Mouse (Mus musculus): Measurements from ENCODE around the gene Proser3. TPM values are rescaled to one million over a fixed set of nuclear protein-coding genes. Genes with fewer than 3 reads are reported as not detected.
A peak's percentile ranks its signal among the peaks of the same experiment; 100 is the strongest.

Gene Proser3
- polyA plus RNA-seq, 1 experiment from 2014 or later: 5.6 TPM

DNA sequence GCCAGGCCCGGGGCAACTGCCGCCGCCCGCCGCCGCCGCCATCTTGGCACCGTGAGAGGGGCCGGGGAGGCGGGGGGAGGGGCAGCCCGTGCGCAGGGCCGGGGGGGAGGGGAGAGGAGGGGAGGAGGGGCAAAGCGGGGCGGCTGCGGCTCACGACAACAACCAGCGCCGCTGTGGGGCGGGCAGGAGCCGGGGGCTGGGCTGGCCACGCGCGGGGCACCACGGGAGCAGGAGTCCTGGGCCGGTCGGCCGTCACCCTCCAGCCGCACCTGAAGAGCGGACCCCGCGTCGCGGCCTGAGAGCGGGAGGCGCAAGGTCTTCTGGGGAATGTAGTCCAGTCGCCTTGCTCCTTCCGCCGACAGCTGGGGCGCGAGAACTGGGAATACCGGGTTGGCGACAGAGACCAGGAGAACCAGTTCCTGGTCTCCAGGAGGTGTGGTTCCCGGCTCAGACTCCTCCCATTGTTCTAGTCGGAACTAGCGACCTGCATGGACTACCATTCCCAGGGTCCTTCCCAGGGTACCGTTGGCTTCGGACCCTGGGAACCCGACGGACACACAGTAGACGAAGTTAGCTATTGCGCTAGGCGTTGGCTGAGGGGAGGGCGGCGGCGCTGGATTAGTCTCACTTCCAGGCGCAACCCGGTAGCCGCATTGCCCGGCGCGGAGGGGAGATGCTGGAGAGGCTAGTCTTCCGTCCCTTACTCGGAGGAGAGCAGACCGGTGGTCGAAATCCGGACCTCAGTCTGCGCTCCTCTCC is 36.8 kb upstream of the Proser3 start, which contains the start of gene Kmt2b:
TSS of gene Kmt2b (minus strand) at position 51 of the 759 bp plus-strand sequence.
- H3K27ac ChIP-seq: peak within 1 kb of the TSS; percentile 65
- peaks cover 25% of the 10 kb centered on the region for H3K36me3 ChIP-seq (ENCODE audit: inconsistent target)
- H3K79me2 ChIP-seq (ENCODE audit: inconsistent target): peaks cover 35% of the 10 kb centered on the region
- under 1% methylated on average over 49 of the region's 68 CpGs for WGBS (ENCODE audit: missing documents)
- H3K4me3 ChIP-seq (ENCODE audit: inconsistent target): peak within 1 kb of the TSS; percentile 94

DNA sequence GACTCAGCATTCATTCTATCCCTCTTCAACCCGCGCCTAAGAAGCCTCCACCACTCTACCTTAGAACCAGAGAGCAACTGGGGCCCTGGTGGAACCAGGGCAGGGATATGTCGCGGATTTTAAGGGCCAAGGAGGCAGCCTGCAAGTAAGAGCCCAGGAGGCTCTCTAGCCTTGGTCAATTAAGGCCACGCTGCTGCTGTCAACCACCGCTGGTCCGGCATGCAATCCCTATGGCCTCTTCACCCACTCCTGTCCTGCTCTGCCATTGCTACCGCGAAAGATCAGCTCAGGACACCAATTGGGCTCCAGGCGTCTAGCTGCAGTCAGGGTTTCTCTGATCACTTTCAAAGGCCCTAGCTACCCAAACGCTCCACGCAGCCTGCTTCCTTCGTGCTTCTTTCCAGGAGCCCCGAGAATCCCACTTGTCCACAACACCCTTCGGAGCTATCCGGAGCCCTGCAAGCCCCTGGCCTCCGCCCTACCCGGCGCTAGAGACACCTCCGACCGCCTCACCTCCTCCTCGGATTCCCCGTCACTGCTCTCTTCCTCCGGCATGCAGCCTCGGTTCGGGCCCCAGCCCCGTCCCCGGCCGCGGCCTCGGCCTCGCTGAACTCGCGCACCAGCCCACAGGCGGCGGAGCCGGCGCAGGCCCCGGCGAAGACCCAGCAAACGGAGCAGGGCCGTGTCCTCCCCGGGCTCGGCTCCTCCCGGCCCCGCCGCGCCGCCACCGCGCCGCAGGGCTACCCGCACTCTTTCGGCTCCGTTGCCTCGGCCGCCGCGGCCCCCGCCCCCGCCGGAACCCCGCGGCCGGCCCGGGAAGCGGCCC is 36.0 kb upstream of the Proser3 start:
- H3K36me3 ChIP-seq (ENCODE audit: inconsistent target): peaks cover 30% of the 10 kb centered on the region

DNA sequence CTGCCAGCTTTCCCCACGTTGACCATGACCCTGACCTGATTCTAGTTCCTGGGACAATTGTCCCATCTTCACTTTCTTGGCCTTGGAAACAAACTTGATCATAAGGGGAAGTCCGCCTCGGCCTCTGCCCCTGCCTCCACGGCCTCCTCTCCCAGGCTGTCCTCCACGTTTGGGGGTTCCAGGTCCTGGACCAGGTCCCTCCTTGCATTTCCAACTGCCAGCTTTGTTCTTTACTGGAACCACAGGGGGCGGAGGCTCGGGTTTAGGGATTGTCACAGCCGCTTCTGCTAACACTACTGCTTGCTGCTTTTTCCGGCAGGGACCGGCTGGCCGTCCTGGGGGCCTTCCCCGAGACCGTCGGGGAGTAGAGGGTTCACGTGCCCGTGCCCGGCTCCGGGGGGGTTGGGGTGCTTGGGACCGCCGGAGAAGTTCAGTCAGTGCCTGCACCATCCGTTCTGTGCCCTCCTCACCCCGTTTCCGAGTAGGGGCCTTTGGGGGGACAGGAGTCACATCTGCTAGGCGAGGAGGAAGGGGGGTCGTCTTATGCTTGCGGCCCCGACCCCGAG is 34.4 kb upstream of the Proser3 start:
- no peak overlapping the region for H3K27ac ChIP-seq
- 92% methylated on average over 24 of the region's 28 CpGs for WGBS (ENCODE audit: missing documents)
- no peak overlapping the region for H3K4me3 ChIP-seq (ENCODE audit: inconsistent target)
- peaks cover 35% of the 10 kb centered on the region for H3K79me2 ChIP-seq (ENCODE audit: inconsistent target)
- H3K36me3 ChIP-seq (ENCODE audit: inconsistent target): peaks cover 34% of the 10 kb centered on the region

More for the DNA sequence above, 36.0 kb upstream of the Proser3 start:
- Histone ChIP-seq H3K79me2 (ENCODE audit: inconsistent target) (peaks cover 35% of the 10 kb centered on the region), H3K4me3 (ENCODE audit: inconsistent target) (peak overlapping the region; percentile 94), H3K27ac (peak overlapping the region; percentile 57)
- WGBS (ENCODE audit: missing documents): 2% methylated on average over 35 of the region's 67 CpGs

DNA sequence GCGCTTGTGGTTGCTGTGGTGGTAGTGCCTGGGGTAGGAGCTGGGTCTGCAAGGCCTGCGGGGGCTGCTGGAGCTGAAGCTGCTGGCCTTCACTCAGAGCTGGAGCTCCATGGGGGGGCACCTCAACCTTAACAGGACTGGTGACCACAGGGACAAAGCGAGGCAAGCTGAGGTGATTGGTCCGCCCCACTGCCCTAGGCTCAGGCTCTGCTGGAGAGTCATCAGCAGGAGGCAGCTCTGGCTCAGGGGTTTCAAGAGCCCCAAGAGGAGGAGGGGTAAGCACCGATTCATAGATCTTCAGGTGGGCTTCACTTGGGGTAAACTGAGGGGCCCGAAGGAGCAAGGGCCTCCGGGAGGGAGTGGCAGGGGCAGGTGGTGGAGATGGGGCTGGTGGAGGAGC is 33.1 kb upstream of the Proser3 start:
- Histone ChIP-seq H3K4me3 (ENCODE audit: inconsistent target) (no peak overlapping the region), H3K79me2 (ENCODE audit: inconsistent target) (peaks cover 35% of the 10 kb centered on the region), H3K36me3 (ENCODE audit: inconsistent target) (peaks cover 44% of the 10 kb centered on the region), H3K27ac (no peak overlapping the region)
- WGBS (ENCODE audit: missing documents): 98% methylated on average over 6 of the region's 7 CpGs

DNA sequence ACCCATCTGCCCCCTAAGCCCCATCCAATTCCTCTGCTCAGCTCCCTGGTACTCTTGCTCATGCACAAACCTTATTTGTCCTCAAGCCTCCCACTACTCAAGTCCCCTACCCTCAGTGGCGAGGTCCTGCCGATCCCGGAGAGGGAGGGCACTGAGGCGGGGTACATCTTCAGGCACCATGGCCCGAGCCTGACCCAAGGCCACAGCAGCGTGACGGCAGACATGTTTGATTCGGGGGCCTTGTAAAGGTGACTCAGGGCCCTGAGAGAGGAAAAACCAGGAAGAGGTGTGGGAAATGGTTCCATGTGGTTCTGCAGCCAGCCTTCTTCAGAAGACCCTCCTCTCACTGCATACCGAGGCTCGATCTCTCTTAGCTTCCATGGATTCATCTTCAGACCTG is 32.2 kb upstream of the Proser3 start:
- H3K27ac ChIP-seq: no peak overlapping the region
- H3K4me3 ChIP-seq (ENCODE audit: inconsistent target): no peak overlapping the region
- 97% methylated on average over 10 of the region's 10 CpGs for whole genome bisulfite sequencing (ENCODE audit: missing documents)
- peaks cover 50% of the 10 kb centered on the region for H3K36me3 ChIP-seq (ENCODE audit: inconsistent target)
- peaks cover 35% of the 10 kb centered on the region for H3K79me2 ChIP-seq (ENCODE audit: inconsistent target)

DNA sequence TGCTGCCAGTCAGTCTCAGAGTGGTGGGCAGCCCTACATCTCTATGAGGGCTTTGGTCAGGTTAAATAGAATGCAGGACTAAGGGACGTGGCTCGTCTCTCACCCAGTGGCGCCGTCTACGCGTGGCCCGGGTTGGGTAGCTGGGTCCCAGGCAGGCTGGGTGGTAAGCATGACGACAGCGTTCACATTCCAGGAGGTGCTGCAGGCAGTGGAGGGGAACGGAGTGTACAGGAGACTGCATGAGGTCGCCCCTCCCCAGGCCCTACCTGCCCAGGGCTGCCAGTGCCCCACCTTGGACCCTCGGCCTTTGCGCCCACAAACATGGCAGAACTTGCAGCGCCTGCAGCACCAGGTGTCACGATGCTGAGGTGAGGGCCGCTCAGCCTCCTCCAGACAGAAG is 29.4 kb upstream of the Proser3 start:
- H3K27ac ChIP-seq: no peak overlapping the region
- peaks cover 18% of the 10 kb centered on the region for H3K79me2 ChIP-seq (ENCODE audit: inconsistent target)
- H3K36me3 ChIP-seq (ENCODE audit: inconsistent target): peaks cover 78% of the 10 kb centered on the region
- WGBS (ENCODE audit: missing documents): 97% methylated on average over 8 of the region's 16 CpGs
- no peak overlapping the region for H3K4me3 ChIP-seq (ENCODE audit: inconsistent target)

DNA sequence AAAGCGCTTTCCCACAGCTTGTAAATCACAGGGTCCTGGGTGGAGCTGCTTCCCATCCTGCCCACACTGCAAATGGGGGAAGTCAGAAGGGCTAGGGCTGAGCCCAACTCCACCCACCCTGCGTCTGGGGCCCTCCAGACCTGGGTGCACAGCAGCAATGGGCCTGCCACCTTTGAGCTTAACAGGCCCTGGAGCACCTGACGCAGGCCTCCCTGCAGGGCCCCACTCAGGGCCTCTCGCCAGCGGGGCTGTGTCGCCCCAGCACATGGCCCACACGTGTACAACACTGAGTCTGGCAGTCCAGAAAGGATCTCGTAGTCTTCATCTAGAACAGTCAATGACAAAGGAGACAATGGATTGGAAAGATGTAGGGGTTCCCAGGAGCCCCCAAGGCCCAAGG is 27.9 kb upstream of the Proser3 start:
- peaks cover 2% of the 10 kb centered on the region; the same call in 1 of the 2 replicates for H3K79me2 ChIP-seq (ENCODE audit: inconsistent target)
- WGBS (ENCODE audit: missing documents): 94% methylated on average over 8 of the region's 8 CpGs
- peaks cover 79% of the 10 kb centered on the region for H3K36me3 ChIP-seq (ENCODE audit: inconsistent target)
- H3K4me3 ChIP-seq (ENCODE audit: inconsistent target): no peak overlapping the region
- H3K27ac ChIP-seq: no peak overlapping the region

DNA sequence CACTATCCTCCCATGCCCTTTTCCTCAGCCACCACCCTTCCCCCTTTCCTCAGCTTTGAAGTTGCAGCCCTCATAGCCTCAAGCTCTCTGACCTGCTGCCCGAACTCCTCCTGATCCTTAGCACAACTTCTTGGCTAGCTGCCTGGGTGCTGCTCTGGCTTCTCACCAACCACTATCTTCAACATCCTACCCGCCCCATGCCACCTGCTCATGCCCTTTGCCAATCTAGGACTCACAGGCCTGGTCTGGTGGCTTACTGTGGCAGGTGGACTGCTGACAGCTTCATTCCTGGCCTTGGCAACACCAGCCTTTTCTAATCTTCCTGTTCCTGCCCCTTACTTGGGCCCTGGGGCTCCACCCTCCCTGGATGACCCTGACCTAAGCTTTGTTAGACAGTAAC is 20.9 kb upstream of the Proser3 start:
- peaks cover 97% of the 10 kb centered on the region for H3K36me3 ChIP-seq (ENCODE audit: inconsistent target)
- no peak overlapping the region for H3K4me3 ChIP-seq (ENCODE audit: inconsistent target)
- no peaks in the 10 kb centered on the region for H3K79me2 ChIP-seq (ENCODE audit: inconsistent target)
- 95% methylated on average over 2 of the region's 2 CpGs for WGBS (ENCODE audit: missing documents)
- H3K27ac ChIP-seq: no peak overlapping the region

DNA sequence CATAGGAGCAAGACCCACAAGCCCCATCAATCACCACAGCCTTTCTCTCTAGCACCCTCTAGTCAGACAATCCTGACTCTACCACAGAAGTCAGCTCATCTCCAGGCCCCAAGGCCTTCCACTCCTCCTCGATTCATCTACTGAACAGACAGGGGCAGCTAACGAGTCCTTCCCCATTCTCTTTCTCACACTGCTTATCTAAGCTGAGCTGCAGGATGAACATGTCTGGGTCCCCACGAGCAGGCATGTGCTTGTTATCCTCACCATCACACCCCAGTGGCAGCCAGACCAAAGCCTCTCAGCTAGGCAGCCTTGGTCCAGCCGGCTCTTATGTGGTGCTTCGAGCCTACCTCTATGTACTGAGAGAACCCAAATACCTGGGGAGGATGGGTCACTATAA is 20.3 kb upstream of the Proser3 start:
- no peak overlapping the region for H3K4me3 ChIP-seq (ENCODE audit: inconsistent target)
- no peaks in the 10 kb centered on the region for H3K79me2 ChIP-seq (ENCODE audit: inconsistent target)
- H3K27ac ChIP-seq: no peak overlapping the region
- peaks cover 93% of the 10 kb centered on the region for H3K36me3 ChIP-seq (ENCODE audit: inconsistent target)
- WGBS (ENCODE audit: missing documents): 90% methylated on average over 5 of the region's 5 CpGs

DNA sequence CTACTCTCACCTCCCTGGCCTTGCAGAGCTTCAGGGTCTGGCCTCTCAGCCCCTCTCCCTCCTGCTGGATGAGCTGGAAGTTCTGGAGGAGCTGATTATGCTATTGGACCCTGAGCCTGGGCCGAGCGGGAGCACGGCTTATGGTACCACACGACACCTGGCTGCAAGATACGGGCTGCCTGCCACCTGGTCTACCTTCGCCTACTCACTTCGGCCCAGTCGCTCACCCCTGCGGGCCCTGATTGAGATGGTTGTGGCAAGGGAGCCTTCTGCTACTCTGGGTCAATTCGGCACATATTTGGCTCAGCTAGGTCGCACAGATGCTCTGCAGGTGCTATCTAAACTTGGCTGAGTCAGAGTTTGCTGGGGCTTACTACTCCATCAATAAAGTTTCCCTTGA is 15.5 kb upstream of the Proser3 start:
- H3K36me3 ChIP-seq (ENCODE audit: inconsistent target): peaks cover 66% of the 10 kb centered on the region

DNA sequence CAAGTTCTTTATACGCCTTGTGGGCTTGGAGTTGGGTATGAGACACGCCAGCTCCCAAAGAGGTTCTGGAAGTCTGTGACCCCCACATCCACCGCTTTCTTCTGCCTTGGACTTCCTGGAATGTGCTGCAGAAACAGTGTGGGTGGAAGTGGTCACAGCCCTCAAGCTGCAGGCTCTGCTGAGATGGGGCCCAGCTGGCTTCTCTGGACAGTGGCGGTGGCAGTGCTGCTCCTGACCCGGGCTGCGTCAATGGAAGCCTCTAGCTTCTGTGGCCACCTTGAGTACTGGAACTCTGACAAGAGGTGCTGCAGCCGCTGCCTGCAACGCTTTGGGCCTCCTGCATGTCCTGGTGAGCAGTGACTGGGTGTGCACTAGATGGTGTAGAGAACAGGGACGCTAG is 13.9 kb upstream of the Proser3 start:
- Histone ChIP-seq H3K4me3 (ENCODE audit: inconsistent target) (no peak overlapping the region), H3K36me3 (ENCODE audit: inconsistent target) (peaks cover 54% of the 10 kb centered on the region), H3K79me2 (ENCODE audit: inconsistent target) (peaks cover 19% of the 10 kb centered on the region), H3K27ac (no peak overlapping the region)
- 96% methylated on average over 9 of the region's 9 CpGs for WGBS (ENCODE audit: missing documents)

More for the DNA sequence above, 15.5 kb upstream of the Proser3 start:
- 96% methylated on average over 11 of the region's 11 CpGs for WGBS (ENCODE audit: missing documents)
- Histone ChIP-seq H3K79me2 (ENCODE audit: inconsistent target) (peaks cover 4% of the 10 kb centered on the region), H3K4me3 (ENCODE audit: inconsistent target) (no peak overlapping the region), H3K27ac (no peak overlapping the region)

DNA sequence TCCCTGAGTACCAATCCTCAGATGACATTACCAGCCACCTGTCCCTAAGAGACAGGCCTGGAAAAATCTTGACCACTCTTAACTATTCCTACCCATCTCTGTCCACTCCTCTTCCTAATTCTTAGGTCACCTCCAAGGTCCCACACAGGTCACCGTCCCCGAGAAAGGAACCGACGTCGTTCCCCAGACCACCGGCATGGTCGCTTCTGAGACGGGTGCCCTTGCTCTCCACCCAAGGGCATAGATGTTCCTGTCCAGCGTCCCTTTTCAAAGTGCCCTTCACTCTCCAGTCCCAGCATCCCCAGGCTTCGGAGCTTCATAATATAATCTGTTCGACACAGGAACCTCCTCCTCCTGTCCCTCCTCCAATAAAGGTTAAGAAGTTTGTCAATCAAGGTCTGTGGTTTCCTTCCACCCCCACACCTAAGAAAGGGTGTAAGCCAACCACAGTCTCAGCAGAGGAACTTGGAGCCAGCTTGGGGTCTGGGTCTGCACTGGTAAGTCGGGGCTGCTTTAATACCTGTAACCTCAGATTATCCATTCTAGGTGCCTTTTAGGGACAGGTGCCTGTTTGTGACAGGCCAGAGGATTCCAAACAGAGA is 13.0 kb upstream of the Proser3 start, which contains the start of gene Igflr1:
TSS of gene Igflr1 (plus strand) at position 458 of the 602 bp plus-strand sequence.
- H3K4me3 ChIP-seq (ENCODE audit: inconsistent target): no peak within 1 kb of the TSS
- H3K36me3 ChIP-seq (ENCODE audit: inconsistent target): peaks cover 44% of the 10 kb centered on the region
- 96% methylated on average over 12 of the region's 12 CpGs for WGBS (ENCODE audit: missing documents)
- H3K79me2 ChIP-seq (ENCODE audit: inconsistent target): peaks cover 25% of the 10 kb centered on the region
- H3K27ac ChIP-seq: no peak within 1 kb of the TSS

DNA sequence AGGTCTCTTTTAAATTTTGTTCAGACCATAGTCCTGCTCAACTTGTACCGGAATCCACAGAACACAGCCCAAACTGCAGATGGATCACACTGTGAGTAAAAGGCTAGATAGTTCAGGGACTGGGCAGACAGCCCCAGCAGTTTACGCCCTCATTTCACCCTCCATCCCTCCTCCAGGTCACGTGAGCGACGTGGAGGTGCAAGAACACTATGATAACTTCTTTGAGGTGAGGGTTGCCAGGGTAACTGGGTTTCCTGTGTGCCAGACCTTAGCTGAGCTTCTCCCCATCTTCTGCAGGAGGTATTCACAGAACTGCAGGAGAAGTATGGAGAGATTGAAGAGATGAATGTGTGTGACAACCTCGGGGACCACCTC is 11.8 kb upstream of the Proser3 start:
- H3K4me3 ChIP-seq (ENCODE audit: inconsistent target): peak overlapping the region; percentile 99
- WGBS (ENCODE audit: missing documents): 43% methylated on average over 6 of the region's 6 CpGs
- peaks cover 28% of the 10 kb centered on the region for H3K79me2 ChIP-seq (ENCODE audit: inconsistent target)
- H3K27ac ChIP-seq: peak overlapping the region; percentile 87
- peaks cover 32% of the 10 kb centered on the region; the same call in 1 of the 2 replicates for H3K36me3 ChIP-seq (ENCODE audit: inconsistent target)

DNA sequence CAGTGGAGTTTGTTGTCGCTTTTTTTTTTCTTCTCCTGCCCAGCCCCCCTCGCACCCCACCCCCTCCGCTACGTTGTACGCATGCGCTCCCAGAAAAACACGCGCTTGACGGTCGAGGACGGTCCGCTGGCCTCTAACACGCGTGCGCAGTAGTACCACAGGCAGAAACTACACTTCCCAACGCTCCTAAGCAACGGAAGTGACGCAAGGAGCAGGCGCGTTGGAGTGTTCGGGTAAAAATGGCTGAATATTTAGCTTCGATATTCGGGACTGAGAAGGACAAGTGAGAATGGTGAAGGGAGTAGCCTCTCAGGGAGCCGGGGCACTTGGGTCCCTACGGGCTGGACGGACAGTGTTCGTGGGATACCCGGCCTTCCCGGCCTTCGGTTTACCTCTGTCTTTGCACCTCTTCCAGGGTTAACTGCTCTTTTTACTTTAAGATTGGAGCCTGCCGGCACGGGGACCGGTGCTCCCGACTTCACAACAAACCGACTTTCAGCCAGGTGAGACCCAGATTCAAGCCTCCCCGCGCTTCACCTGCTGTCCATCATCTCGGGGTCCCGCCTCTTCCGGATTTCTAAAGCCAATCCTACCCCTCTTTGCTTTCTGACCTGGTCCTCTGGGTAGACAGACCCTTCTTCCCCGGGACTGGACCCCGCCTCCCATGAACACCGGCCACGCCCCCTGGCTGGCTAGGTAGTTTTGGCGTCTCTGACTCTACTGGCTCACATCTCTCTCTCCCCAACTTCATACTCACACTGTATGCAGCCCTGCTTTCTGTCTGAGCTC is 11.2 kb upstream of the Proser3 start, which contains the start of the genes U2af1l4, Gm49396 and Psenen:
TSS of gene U2af1l4 (plus strand) at position 185 of the 789 bp plus-strand sequence.
TSS of gene Gm49396 (plus strand) at position 228 of the 789 bp plus-strand sequence.
TSS of gene Psenen (minus strand) at position 511 of the 789 bp plus-strand sequence.
- peaks cover 26% of the 10 kb centered on the region; the same call in 1 of the 2 replicates for H3K36me3 ChIP-seq (ENCODE audit: inconsistent target)
- WGBS (ENCODE audit: missing documents): 1% methylated on average over 44 of the region's 45 CpGs
- H3K79me2 ChIP-seq (ENCODE audit: inconsistent target): peaks cover 34% of the 10 kb centered on the region
- H3K27ac ChIP-seq: peak within 1 kb of the TSS; percentile 87
- H3K4me3 ChIP-seq (ENCODE audit: inconsistent target): peak within 1 kb of the TSS; percentile 99

Measured in macrophage (primary cell).